Mouse (Mus musculus) lung, embryonic 16.5 days (tissue): Measurements from ENCODE around the gene Mapk7. TPM values are rescaled to one million over a fixed set of nuclear protein-coding genes. Genes with fewer than 3 reads are reported as not detected.
A peak's percentile ranks its signal among the peaks of the same experiment; 100 is the strongest.

ENCODE experiments used
- ATAC-seq: fragments of 200-750 bp; cut with Nextera tagmentation; 2 replicates; pipeline ENCODE4 v1.8.0; 2017; ENCODE audit warnings: low read depth, mild to moderate bottlenecking, moderate library complexity
- H3K27ac ChIP-seq: fragments of 300-500 bp; sonication (generic); 2 replicates; pipeline ENCODE4 v1.5.1; 2014; ENCODE audit warnings: mild to moderate bottlenecking, control low read depth, low read length
- H3K27me3 ChIP-seq: fragments of 300-500 bp; sonication (generic); 2 replicates; pipeline ENCODE4 v1.6.1; 2014; ENCODE audit warnings: low read depth, low read length, mixed read lengths; ENCODE audit not compliant: control insufficient read depth, insufficient read depth
- H3K36me3 ChIP-seq: fragments of 300-500 bp; sonication (generic); 2 replicates; pipeline ENCODE4 v1.6.1; 2014; ENCODE audit warnings: low read length; ENCODE audit not compliant: control insufficient read depth, insufficient read depth
- H3K4me1 ChIP-seq: fragments of 300-500 bp; sonication (generic); replicated peaks from 2 replicates; pipeline ENCODE4 v1.6.1; 2014; ENCODE audit warnings: low read length, mixed read lengths; ENCODE audit not compliant: control insufficient read depth, insufficient read depth
- H3K4me2 ChIP-seq: fragments of 300-500 bp; sonication (generic); 2 replicates; pipeline ENCODE4 v1.6.1; 2014; ENCODE audit warnings: low read depth, low read length, control low read depth
- H3K4me3 ChIP-seq: fragments of 300-500 bp; sonication (generic); 2 replicates; pipeline ENCODE4 v1.5.1; 2014; ENCODE audit warnings: mild to moderate bottlenecking, low read length, control low read depth
- H3K9ac ChIP-seq: fragments of 300-500 bp; sonication (generic); 2 replicates; pipeline ENCODE4 v1.6.1; 2014; ENCODE audit warnings: low read length, control low read depth
- H3K9me3 ChIP-seq: fragments of 300-500 bp; sonication (generic); 2 replicates; pipeline ENCODE4 v1.6.1; 2016; ENCODE audit warnings: low read length; ENCODE audit not compliant: control insufficient read depth
- WGBS: fragments of 180-500 bp; shearing (Covaris S2); extraction: QIAGEN DNeasy Blood & Tissue Kit; methylation state at CpG from one replicate; pipeline ENCODE4 v1.1.7; 2014; 5-methylcytosine and 5-hydroxymethylcytosine counted together
- polyA plus RNA-seq: library from polyadenylated mRNA; unstranded; fragments of >200 nt; fragmentation: Nextera tagmentation; extraction: Ambion mirVana; gene quantifications from 2 replicates; pipeline ENCODE4 v1.2.1, GENCODE M21; 2015

Gene Mapk7
- 59.6 and 61.8 TPM in 2 replicates for polyA plus RNA-seq

DNA sequence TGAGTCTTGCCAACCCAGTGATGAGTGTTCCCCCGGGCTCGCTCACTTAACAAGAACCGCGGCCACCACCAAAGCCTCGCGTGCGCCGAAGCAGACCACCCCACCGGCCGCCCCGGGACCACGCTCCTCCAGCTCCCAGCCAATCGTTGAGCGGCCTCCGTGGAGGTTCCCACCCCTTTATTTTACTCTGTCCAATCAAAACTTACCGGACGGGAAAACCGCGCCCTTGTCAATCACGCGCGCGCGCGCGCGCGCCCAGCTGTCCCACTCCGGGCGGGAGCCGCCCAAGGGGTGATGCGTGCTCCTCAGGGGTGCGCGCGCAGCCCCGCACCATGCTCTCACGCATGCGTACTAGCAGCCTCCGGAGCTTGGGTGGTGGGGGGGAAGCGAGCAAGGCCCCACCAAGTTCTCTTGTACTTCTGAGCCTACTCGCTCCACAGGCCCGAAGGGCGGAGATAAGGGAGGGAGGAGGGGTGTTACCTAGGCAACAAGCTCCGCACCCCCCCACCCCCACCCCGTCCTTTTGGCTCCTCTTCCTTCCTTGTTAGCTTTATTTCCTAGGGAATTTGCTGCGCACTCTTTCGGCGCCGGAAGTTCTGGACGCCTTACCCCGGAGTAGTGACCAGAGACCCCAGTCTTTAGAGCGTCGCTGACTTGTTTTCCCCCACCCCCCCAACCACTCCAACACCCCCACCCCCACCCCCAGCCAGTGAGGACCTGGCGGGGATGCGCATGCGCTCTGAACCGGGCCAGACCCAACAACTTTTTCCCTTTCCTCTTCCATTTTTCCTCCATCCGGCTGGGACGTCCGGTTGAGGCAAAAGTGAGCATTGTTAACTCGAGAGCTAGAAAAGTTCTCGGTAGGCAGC, at the start of gene Mapk7:
Mapk7 (minus strand) TSS at position 278 of the 869 bp plus-strand sequence.
- H3K4me2 ChIP-seq = peak within 1 kb of the TSS; percentile 92
- H3K27ac ChIP-seq = peak within 1 kb of the TSS; percentile 92
- WGBS = under 1% methylated on average over 59 of the region's 62 CpGs
- peaks cover 15% of the 10 kb centered on the region for H3K4me1 ChIP-seq
- no peaks in the 10 kb centered on the region for H3K27me3 ChIP-seq
- H3K9ac ChIP-seq = peak within 1 kb of the TSS; percentile 85
- H3K9me3 ChIP-seq = no peaks in the 10 kb centered on the region
- H3K4me3 ChIP-seq = peak within 1 kb of the TSS; percentile 79
- ATAC-seq = peak; percentile 94
- H3K36me3 ChIP-seq = peaks cover 28% of the 10 kb centered on the region

DNA sequence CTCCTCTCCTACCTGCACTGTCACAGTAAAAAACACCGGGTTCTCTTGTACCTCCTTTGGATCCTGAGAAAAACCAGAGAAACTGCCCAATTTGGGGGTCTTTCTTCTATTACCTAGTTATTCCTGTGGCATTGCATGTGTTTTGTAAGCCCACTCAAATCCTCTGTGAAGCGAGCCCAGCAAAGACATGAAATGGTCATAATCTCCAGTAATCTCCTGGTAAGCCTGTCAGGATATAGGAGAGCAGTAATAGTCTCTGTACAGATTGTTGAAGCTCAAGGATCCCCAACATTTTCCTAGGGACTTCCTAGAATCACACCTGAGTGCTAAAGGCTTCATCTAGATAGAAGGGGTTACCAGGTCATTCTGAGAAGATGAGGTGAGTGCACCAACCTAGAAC, 46.9 kb upstream of the Mapk7 start:
- no peak for ATAC-seq
- no peak overlapping the region for H3K4me3 ChIP-seq
- 0 out of 2 replicates have a peak, but pooled peaks cover 2% of the 10 kb centered on the region for H3K36me3 ChIP-seq
- H3K4me2 ChIP-seq = no peak overlapping the region
- H3K27ac ChIP-seq = no peak overlapping the region
- H3K4me1 ChIP-seq = no peaks in the 10 kb centered on the region
- WGBS = 92% methylated on average over 2 of the region's 2 CpGs
- H3K9ac ChIP-seq = no peak overlapping the region
- H3K27me3 ChIP-seq = no peaks in the 10 kb centered on the region
- no peaks in the 10 kb centered on the region for H3K9me3 ChIP-seq

DNA sequence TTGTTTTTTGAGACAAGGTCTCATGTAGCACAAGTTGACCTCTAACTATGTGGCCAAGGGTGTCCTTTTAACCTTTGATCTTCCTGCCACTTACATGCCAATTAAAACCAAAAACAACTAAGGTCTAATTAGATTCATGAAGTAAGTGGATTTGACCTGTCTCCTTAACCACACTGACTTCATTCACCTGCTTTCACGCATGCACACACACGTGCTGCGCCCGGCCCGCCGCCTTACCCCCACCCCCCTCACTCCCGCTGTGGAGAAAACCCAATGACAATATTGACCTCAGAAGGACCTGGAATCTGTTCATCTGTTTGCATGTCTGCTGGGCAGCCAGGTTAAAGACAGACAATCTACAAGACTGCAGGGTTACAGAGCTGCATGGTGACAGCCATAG, 46.4 kb upstream of the Mapk7 start:
- Histone ChIP-seq H3K36me3 (0 out of 2 replicates have a peak, but pooled peaks cover 2% of the 10 kb centered on the region), H3K27ac (no peak overlapping the region), H3K4me1 (0 out of 2 replicates have a peak, but pooled peaks cover 3% of the 10 kb centered on the region), H3K9ac (no peak overlapping the region), H3K4me2 (no peak overlapping the region), H3K9me3 (no peaks in the 10 kb centered on the region), H3K4me3 (no peak overlapping the region), H3K27me3 (no peaks in the 10 kb centered on the region)
- no peak for ATAC-seq
- WGBS = 74% methylated on average over 7 of the region's 7 CpGs

DNA sequence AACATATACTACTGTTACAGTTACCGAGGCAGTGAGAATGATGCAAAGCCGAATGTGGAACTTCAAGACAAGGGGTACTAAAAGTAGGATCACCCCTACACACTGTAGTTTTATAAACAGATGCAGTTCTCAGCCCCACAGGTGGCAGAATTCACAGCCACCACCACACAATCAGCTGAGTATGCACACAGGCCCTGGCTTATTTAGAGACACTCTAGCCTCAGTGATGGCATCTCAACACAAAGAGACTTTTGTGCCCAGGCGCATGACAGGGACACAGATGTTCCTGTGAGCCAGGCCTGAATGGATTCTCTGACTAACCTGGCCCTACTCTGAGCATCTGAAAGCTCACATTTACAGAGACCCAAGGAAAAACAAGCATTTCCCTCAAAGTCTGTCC, 43.2 kb upstream of the Mapk7 start:
- no peak overlapping the region for H3K27ac ChIP-seq
- H3K4me3 ChIP-seq = no peak overlapping the region
- no peaks in the 10 kb centered on the region for H3K27me3 ChIP-seq
- WGBS = 72% methylated on average over 3 of the region's 3 CpGs
- peaks cover 3% of the 10 kb centered on the region; the same call in 1 of the 2 replicates for H3K36me3 ChIP-seq
- no peak for ATAC-seq
- no peak overlapping the region for H3K4me2 ChIP-seq
- H3K9me3 ChIP-seq = no peaks in the 10 kb centered on the region
- H3K4me1 ChIP-seq = peaks cover 3% of the 10 kb centered on the region; the same call in 1 of the 2 replicates
- H3K9ac ChIP-seq = no peak overlapping the region

DNA sequence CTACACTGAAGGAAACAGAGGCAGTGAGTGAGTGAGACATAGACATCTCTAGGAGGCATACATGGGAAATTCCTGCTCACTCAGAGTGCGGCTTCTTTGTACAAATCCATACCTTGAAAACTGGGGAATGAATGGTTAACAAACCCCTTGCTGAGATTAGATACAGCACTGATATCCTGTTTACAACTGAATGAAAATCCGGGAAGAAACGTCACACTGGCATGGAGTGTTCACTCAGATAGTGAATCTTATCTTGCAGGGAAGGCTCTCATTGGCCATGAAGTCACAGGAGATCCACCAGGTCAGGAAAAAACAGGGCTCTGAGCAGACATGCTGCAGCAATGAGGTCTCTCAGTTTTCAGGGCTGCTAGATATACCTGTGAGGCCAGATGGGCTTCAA, 42.7 kb upstream of the Mapk7 start:
- H3K36me3 ChIP-seq = peaks cover 5% of the 10 kb centered on the region; the same call in 1 of the 2 replicates
- peaks cover 3% of the 10 kb centered on the region; the same call in 1 of the 2 replicates for H3K4me1 ChIP-seq
- no peak for ATAC-seq
- H3K27ac ChIP-seq = no peak overlapping the region
- no peak overlapping the region for H3K9ac ChIP-seq
- no peaks in the 10 kb centered on the region for H3K27me3 ChIP-seq
- WGBS = 36% methylated on average over 3 of the region's 3 CpGs
- no peaks in the 10 kb centered on the region for H3K9me3 ChIP-seq
- H3K4me3 ChIP-seq = no peak overlapping the region
- no peak overlapping the region for H3K4me2 ChIP-seq

DNA sequence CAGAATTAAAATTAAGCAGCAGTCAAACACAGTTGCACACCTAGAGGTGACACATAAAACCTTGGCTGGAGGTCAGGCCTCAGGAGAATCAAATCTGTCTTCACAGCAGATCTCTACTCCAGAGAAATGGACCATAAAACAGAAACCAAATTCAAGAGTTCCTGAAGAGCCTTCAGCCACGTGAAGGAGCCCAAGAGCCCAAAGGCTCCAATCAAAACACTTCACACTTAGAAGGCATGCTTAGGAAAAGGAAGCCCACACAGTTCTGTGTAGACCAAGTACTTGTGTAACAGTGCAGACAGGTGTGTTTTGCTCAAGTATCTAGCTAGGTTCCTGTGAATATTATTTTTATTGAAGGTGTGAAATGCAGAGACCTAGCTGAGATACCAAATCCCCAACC, 41.3 kb upstream of the Mapk7 start:
- 32% methylated on average over 1 of the region's 1 CpGs for WGBS
- H3K9me3 ChIP-seq = no peaks in the 10 kb centered on the region
- H3K9ac ChIP-seq = no peak overlapping the region
- peak; percentile 73 for ATAC-seq
- peaks cover 3% of the 10 kb centered on the region; the same call in 1 of the 2 replicates for H3K4me1 ChIP-seq
- H3K27me3 ChIP-seq = no peaks in the 10 kb centered on the region
- no peak overlapping the region for H3K27ac ChIP-seq
- no peak overlapping the region for H3K4me2 ChIP-seq
- H3K36me3 ChIP-seq = peaks cover 5% of the 10 kb centered on the region; the same call in 1 of the 2 replicates
- H3K4me3 ChIP-seq = no peak overlapping the region

DNA sequence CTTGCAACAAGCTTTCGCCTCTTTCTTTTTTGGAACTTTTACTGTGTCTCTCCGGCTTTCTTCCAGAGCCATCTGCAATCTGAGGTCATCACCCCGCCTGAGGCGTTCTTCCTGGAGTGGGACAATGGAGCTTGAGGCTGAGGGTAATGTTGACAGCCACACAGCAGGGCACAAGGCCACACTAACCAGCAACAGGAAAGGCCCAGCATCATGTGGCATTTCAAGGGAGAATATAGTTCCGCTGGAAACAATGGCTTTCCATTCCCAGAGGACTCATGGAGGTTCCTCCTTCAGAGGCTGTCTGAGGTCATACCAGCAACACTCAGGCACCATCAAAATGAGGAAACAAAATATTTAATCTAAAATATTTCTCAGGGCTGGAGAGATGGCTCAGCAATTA, 39.4 kb upstream of the Mapk7 start:
- Histone ChIP-seq H3K36me3 (peaks cover 5% of the 10 kb centered on the region; the same call in 1 of the 2 replicates), H3K4me2 (no peak overlapping the region), H3K9ac (no peak overlapping the region), H3K9me3 (no peaks in the 10 kb centered on the region), H3K27me3 (no peaks in the 10 kb centered on the region), H3K27ac (peak overlapping the region; percentile 63), H3K4me3 (no peak overlapping the region), H3K4me1 (peaks cover 6% of the 10 kb centered on the region)
- 66% methylated on average over 5 of the region's 5 CpGs for WGBS
- ATAC-seq = peak; percentile 80

DNA sequence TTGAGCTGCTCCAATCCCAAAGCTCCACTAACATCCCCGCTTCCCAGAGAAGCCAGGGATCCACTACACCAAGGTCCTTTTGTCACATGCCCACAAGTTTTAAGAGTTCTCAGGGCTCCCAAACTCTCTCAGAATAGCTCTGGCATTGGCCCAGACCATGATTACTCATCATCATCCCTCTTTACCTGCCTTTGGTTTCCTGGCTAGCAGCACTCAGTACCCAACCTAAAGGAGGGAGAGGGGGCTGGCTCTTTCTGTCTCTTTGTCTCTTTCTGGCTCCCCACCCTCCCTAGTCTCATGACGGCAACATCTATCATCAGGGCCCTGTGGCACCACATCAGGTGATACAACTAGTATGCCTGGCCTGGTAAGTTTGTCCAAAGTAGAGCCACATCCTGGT, 38.6 kb upstream of the Mapk7 start:
- no peaks in the 10 kb centered on the region for H3K9me3 ChIP-seq
- no peak overlapping the region for H3K9ac ChIP-seq
- no peak for ATAC-seq
- no peak overlapping the region for H3K4me3 ChIP-seq
- no peak overlapping the region for H3K4me2 ChIP-seq
- H3K4me1 ChIP-seq = peaks cover 6% of the 10 kb centered on the region
- H3K27ac ChIP-seq = peak overlapping the region; percentile 40; the same call in 1 of the 2 replicates
- no peaks in the 10 kb centered on the region for H3K27me3 ChIP-seq
- H3K36me3 ChIP-seq = peaks cover 5% of the 10 kb centered on the region; the same call in 1 of the 2 replicates
- WGBS = 85% methylated on average over 2 of the region's 2 CpGs

DNA sequence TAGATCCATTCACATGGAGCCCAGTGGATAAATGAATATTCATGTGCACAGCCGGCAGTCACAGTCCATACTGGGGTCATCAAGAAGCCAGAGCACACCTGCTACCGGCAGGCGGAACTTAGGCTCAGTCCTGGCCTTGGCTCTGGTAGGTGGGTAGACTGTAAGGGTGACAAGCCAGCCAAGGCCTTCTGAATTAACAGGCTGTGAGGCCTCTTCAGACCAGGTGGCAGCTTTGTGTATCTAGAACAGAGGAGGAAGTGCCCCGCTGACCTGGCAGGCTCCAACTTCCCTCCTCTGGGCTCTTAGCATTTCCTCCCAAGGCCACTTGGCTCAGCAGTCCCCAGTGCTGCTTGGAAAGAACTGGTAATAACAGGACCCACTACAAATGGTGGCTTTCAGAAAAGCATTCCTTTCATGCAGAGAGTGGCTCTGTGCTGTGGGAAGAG, 35.1 kb upstream of the Mapk7 start:
- WGBS = 40% methylated on average over 4 of the region's 4 CpGs
- Histone ChIP-seq H3K4me2 (no peak overlapping the region), H3K9me3 (no peaks in the 10 kb centered on the region), H3K4me3 (no peak overlapping the region), H3K27me3 (no peaks in the 10 kb centered on the region), H3K9ac (no peak overlapping the region), H3K27ac (peak overlapping the region; percentile 50), H3K4me1 (peaks cover 3% of the 10 kb centered on the region), H3K36me3 (peaks cover 7% of the 10 kb centered on the region; the same call in 1 of the 2 replicates)
- ATAC-seq = peak; percentile 56
